Mouse (Mus musculus): ENCODE results near the gene Tnfrsf8.

GRCm38 (mm10) chr4:145244676-145245075, 70.3 kb downstream of the Tnfrsf8 start:
- TF ChIP-seq CTCF (IDR thresholded peaks at IDR 0.05; ENCODE audit: control insufficient read depth, insufficient read depth, insufficient replicate concordance, low read depth, low read length) (no peak), POLR2A (IDR thresholded peaks at IDR 0.05; ENCODE audit: control insufficient read depth, low read depth, low read length) (no peak)
